Mouse (Mus musculus) cerebellum, adult 18-20 months (tissue): ENCODE measurements around the gene Hist1h2bg.
A peak's percentile ranks its signal among the peaks of the same experiment; 100 is the strongest.
"Not testable (repeated sequence)": the region's sequence is repeated elsewhere in the genome, so short reads cannot be mapped to it uniquely, and the experiment has no call there.

Source experiments
- DNase-seq, 2 experiments: peaks; one replicate each; pipeline ENCODE4 v3.0.0; 2021

Hist1h2bg gene

GRCm38 (mm10) chr13:23539821-23540220 lies 31.4 kb upstream of the Hist1h2bg start:
- not testable (repeated sequence) for DNase-seq

- DNase-seq = no peak
Observed at GRCm38 (mm10) chr13:23541497-23541896, 29.7 kb upstream of the Hist1h2bg start.

- not testable (repeated sequence) for DNase-seq
Observed at GRCm38 (mm10) chr13:23542225-23542980, 28.8 kb upstream of the Hist1h2bg start.

- DNase-seq = peak; percentile 48 to 53
Observed at GRCm38 (mm10) chr13:23542999-23543607, 28.1 kb upstream of the Hist1h2bg start, which contains the start of gene Hist1h2bh. Gene Hist1h2bh (minus strand): TSS chr13:23543392.

- DNase-seq = peak; percentile 49 to 79
Observed at GRCm38 (mm10) chr13:23543965-23544786, 27.0 kb upstream of the Hist1h2bg start, which contains the start of gene Hist1h3f. Gene Hist1h3f (plus strand): TSS chr13:23544052.

GRCm38 (mm10) chr13:23544787-23545120 lies 26.4 kb upstream of the Hist1h2bg start:
- peak in 1 of 2 experiments; percentile 42 for DNase-seq

- no peak for DNase-seq
Observed at GRCm38 (mm10) chr13:23546694-23547093, 24.5 kb upstream of the Hist1h2bg start.

GRCm38 (mm10) chr13:23550761-23551145 lies 20.4 kb upstream of the Hist1h2bg start:
- DNase-seq = no peak

- peak; percentile 85 to 89 for DNase-seq
Observed at GRCm38 (mm10) chr13:23551146-23551834, 19.9 kb upstream of the Hist1h2bg start, which contains the start of gene Hist1h4f. Gene Hist1h4f (minus strand): TSS chr13:23551648.

- no peak for DNase-seq
Observed at GRCm38 (mm10) chr13:23551931-23552914, 19.0 kb upstream of the Hist1h2bg start.

GRCm38 (mm10) chr13:23552962-23553361 lies 18.2 kb upstream of the Hist1h2bg start, which contains the start of gene Hist1h1d:
Gene Hist1h1d (plus strand): TSS chr13:23553262.
- no peak for DNase-seq

- DNase-seq = no peak
Observed at GRCm38 (mm10) chr13:23554393-23554792, 16.8 kb upstream of the Hist1h2bg start.

- peak; percentile 71 to 72 for DNase-seq
Observed at GRCm38 (mm10) chr13:23554925-23555838, 16.0 kb upstream of the Hist1h2bg start.

- DNase-seq = peak; percentile 64 to 68
Observed at GRCm38 (mm10) chr13:23555839-23556416, 15.3 kb upstream of the Hist1h2bg start.

- no peak for DNase-seq
Observed at GRCm38 (mm10) chr13:23556906-23557305, 14.3 kb upstream of the Hist1h2bg start.

GRCm38 (mm10) chr13:23560699-23561098 lies 10.5 kb upstream of the Hist1h2bg start:
- not testable (repeated sequence) for DNase-seq

- DNase-seq = not testable (repeated sequence)
Observed at GRCm38 (mm10) chr13:23561531-23561882, 9.7 kb upstream of the Hist1h2bg start.

- DNase-seq = peak; percentile 87 to 89
Observed at GRCm38 (mm10) chr13:23561883-23562659, 9.1 kb upstream of the Hist1h2bg start, which contains the start of gene Hist1h3e. Gene Hist1h3e (minus strand): TSS chr13:23562369.
